Comparison of ENCODE assay signal across 8 mouse cellular contexts in the genomic region with DNA sequence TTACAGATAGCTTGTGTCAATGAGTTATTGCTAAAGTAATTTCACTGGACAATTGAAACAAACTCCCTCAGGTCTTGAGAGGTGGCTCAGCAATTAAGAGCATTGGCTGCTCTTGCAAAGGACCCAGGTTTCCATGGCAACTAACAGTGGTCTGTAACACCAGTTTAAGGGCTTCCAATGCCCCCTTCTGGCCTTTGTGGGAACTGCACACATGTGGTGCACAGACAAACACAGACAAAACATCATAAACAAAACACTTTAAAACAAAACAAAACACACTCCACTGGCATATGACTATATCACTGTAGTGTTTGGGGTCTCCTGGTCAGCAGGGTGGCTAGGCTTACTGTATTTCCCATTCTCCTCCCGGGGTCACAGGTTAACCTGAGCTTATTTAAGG. TPM values are rescaled to one million over a fixed set of nuclear protein-coding genes. Genes with fewer than 3 reads are reported as not detected.
DNase-seq lines count a peak whose midpoint lies in the region; ATAC-seq lines count a peak whose summit lies in the region.

No protein-coding gene starts in this region.

- H3K9me3 ChIP-seq in midbrain, embryonic 11.5 days (ENCODE audit: control insufficient read depth, low read length): no peaks in the 10 kb centered on the region
- no peaks in the 10 kb centered on the region for H3K9me3 ChIP-seq in midbrain, embryonic 15.5 days

- H3K27me3 ChIP-seq in midbrain, embryonic 11.5 days (ENCODE audit: control insufficient read depth, insufficient read depth, low read length): no peaks in the 10 kb centered on the region
- H3K27me3 ChIP-seq in midbrain, embryonic 15.5 days (replicated peaks): no peaks in the 10 kb centered on the region

- H3K36me3 ChIP-seq in midbrain, embryonic 11.5 days (ENCODE audit: control insufficient read depth, insufficient read depth, low read length): no peaks in the 10 kb centered on the region
- no peaks in the 10 kb centered on the region for H3K36me3 ChIP-seq in midbrain, embryonic 15.5 days (replicated peaks)

- intact Hi-C loops in heart, postnatal 25 days (cut with DNase I): no loop called here

- no peak overlapping the region for H3K4me2 ChIP-seq in midbrain, embryonic 11.5 days
- H3K4me2 ChIP-seq in midbrain, embryonic 15.5 days: no peak overlapping the region

- H3K27ac ChIP-seq in midbrain, embryonic 11.5 days (ENCODE audit: low read depth, low read length): no peak overlapping the region
- H3K27ac ChIP-seq in midbrain, embryonic 15.5 days: no peak overlapping the region

- no peaks in the 10 kb centered on the region for H3K4me1 ChIP-seq in midbrain, embryonic 11.5 days (ENCODE audit: control insufficient read depth, insufficient read depth, low read length)
- no peaks in the 10 kb centered on the region for H3K4me1 ChIP-seq in midbrain, embryonic 15.5 days

- no peak overlapping the region for H3K9ac ChIP-seq in midbrain, embryonic 11.5 days (ENCODE audit: low read length)
- no peak overlapping the region for H3K9ac ChIP-seq in midbrain, embryonic 15.5 days

- ATAC-seq in midbrain, embryonic 11.5 days (ENCODE audit: low FRiP score): no peak
- ATAC-seq in midbrain, embryonic 15.5 days (replicated peaks): no peak

- WGBS in midbrain, embryonic 11.5 days: 81% methylated on average over 1 of the region's 1 CpGs
- WGBS in midbrain, embryonic 15.5 days: 93% methylated on average over 1 of the region's 1 CpGs

- H3K4me3 ChIP-seq in midbrain, embryonic 11.5 days (ENCODE audit: low read depth, low read length): no peak overlapping the region
- H3K4me3 ChIP-seq in midbrain, embryonic 15.5 days: no peak overlapping the region

- peak; percentile 48 for DNase-seq in heart, adult 11 months
- DNase-seq in heart, postnatal 25 days (ENCODE audit: low spot score): no peak
- DNase-seq in midbrain, embryonic 11.5 days (ENCODE audit: low spot score, missing footprints): peak; percentile 91
- DNase-seq in ZHBTc4 (ENCODE audit: low read depth, low spot score): peak; percentile 91
- peak; percentile 70 for DNase-seq in retina, postnatal 1 day
- DNase-seq in layer of hippocampus, postnatal 14 days (ENCODE audit: low spot score in 2 of 2): no peak
- no peak for DNase-seq in urinary bladder, adult 18-20 months (ENCODE audit: low spot score in 2 of 2)

RNA-seq across cellular contexts. Expression of gene Gm14214, which starts 4.2 kb away (rescaled TPM):
- total RNA-seq in heart, postnatal 25 days (2021): not detected
- not detected in 2 replicates for polyA plus RNA-seq in midbrain, embryonic 11.5 days (2014; fragmentation: Nextera tagmentation; extraction: Ambion mirVana)
- polyA plus RNA-seq in midbrain, embryonic 15.5 days (2015; fragmentation: Nextera tagmentation; extraction: Ambion mirVana): not detected in 2 replicates
- not detected for total RNA-seq in layer of hippocampus, postnatal 14 days (2021)

RNA-seq across cellular contexts. Expression of gene Raly, which starts 16.9 kb away (rescaled TPM):
- total RNA-seq in heart, postnatal 25 days (2021): 100 to 1,000 TPM in 1 of 2 experiments, 10 to 100 TPM in 1; 95.9 to 103 TPM
- 56.9 and 66.8 TPM in 2 replicates for polyA plus RNA-seq in midbrain, embryonic 11.5 days (2014; fragmentation: Nextera tagmentation; extraction: Ambion mirVana)
- polyA plus RNA-seq in midbrain, embryonic 15.5 days (2015; fragmentation: Nextera tagmentation; extraction: Ambion mirVana): 25.3 and 34.1 TPM in 2 replicates
- total RNA-seq in layer of hippocampus, postnatal 14 days (2021): 10 to 100 TPM; 78.6 to 81.5 TPM

RNA-seq across cellular contexts. Expression of gene a, which starts 17.2 kb away (rescaled TPM):
- not detected for total RNA-seq in heart, postnatal 25 days (2021)
- polyA plus RNA-seq in midbrain, embryonic 11.5 days (2014; fragmentation: Nextera tagmentation; extraction: Ambion mirVana): 0.36 and 0.40 TPM in 2 replicates
- 0.86 and 1.5 TPM in 2 replicates for polyA plus RNA-seq in midbrain, embryonic 15.5 days (2015; fragmentation: Nextera tagmentation; extraction: Ambion mirVana)
- under 1 TPM in 1 of 2 experiments, not detected in 1; 0.78 TPM for total RNA-seq in layer of hippocampus, postnatal 14 days (2021)

Comparison
In these comparisons a context has a peak if more than half of its experiments do, and no peak if none do; other contexts are left out.
1. DNase-seq: peak in heart, adult 11 months (single experiment), midbrain, embryonic 11.5 days (single experiment), ZHBTc4 (single experiment) and retina, postnatal 1 day (single experiment); none in heart, postnatal 25 days (single experiment), layer of hippocampus, postnatal 14 days (0 of 2) and urinary bladder, adult 18-20 months (0 of 2).